Mouse (Mus musculus): ENCODE data around the gene Hvcn1. TPM values are rescaled to one million over a fixed set of nuclear protein-coding genes. Genes with fewer than 3 reads are reported as not detected.

Hvcn1 gene
- polyA plus RNA-seq, 1 experiment from 2014 or later: 1.9 TPM

Other genes starting within 250 kb of the Hvcn1 start
- 24.7 and 27.3 TPM in 2 replicates for gene Cux2, start 156.7 kb upstream of the Hvcn1 start, polyA plus RNA-seq (2015; fragmentation: Nextera tagmentation; extraction: Ambion mirVana)
- 0.71 and 6.6 TPM in 2 replicates for gene Myl2, start 105.9 kb upstream of the Hvcn1 start, polyA plus RNA-seq (2015; fragmentation: Nextera tagmentation; extraction: Ambion mirVana)
- 0.29 TPM in 1 of 2 replicates, not detected in the other for gene Ccdc63, start 66.0 kb upstream of the Hvcn1 start, polyA plus RNA-seq (2015; fragmentation: Nextera tagmentation; extraction: Ambion mirVana)
- gene Ppp1cc, start 48.5 kb upstream of the Hvcn1 start, polyA plus RNA-seq (2015; fragmentation: Nextera tagmentation; extraction: Ambion mirVana): 216 and 237 TPM in 2 replicates
- gene Tctn1, start 57.7 kb downstream of the Hvcn1 start, polyA plus RNA-seq (2015; fragmentation: Nextera tagmentation; extraction: Ambion mirVana): 6.1 TPM in 2 replicates
- gene Pptc7, start 77.6 kb downstream of the Hvcn1 start, polyA plus RNA-seq (2015; fragmentation: Nextera tagmentation; extraction: Ambion mirVana): 7.6 and 8.4 TPM in 2 replicates
- 27.0 and 28.3 TPM in 2 replicates for gene Rad9b, start 147.4 kb downstream of the Hvcn1 start, polyA plus RNA-seq (2015; fragmentation: Nextera tagmentation; extraction: Ambion mirVana)
- gene Vps29, start 147.6 kb downstream of the Hvcn1 start, polyA plus RNA-seq (2015; fragmentation: Nextera tagmentation; extraction: Ambion mirVana): 268 and 286 TPM in 2 replicates
- 42.9 and 47.7 TPM in 2 replicates for gene Gpn3, start 165.1 kb downstream of the Hvcn1 start, polyA plus RNA-seq (2015; fragmentation: Nextera tagmentation; extraction: Ambion mirVana)
- 149 and 162 TPM in 2 replicates for gene Fam216a, start 165.6 kb downstream of the Hvcn1 start, polyA plus RNA-seq (2015; fragmentation: Nextera tagmentation; extraction: Ambion mirVana)
- gene Arpc3, start 185.1 kb downstream of the Hvcn1 start, polyA plus RNA-seq (2015; fragmentation: Nextera tagmentation; extraction: Ambion mirVana): 146 and 148 TPM in 2 replicates
- gene Anapc7, start 214.9 kb downstream of the Hvcn1 start, polyA plus RNA-seq (2015; fragmentation: Nextera tagmentation; extraction: Ambion mirVana): 51.2 and 54.5 TPM in 2 replicates

Measured in midbrain, embryonic 15.5 days (tissue).